Mouse (Mus musculus) forebrain, embryonic 14.5 days (tissue): ENCODE data around the gene Wasf1. TPM values are rescaled to one million over a fixed set of nuclear protein-coding genes. Genes with fewer than 3 reads are reported as not detected.

Source experiments
- ATAC-seq: fragments of 200-750 bp; cut with Nextera tagmentation; 2 replicates; pipeline ENCODE4 v1.8.0; 2017; ENCODE audit warnings: mild to moderate bottlenecking, moderate library complexity
- DNase-seq: peaks from one replicate; pipeline ENCODE4 v3.0.0-alpha.2; 2015; ENCODE audit warnings: low spot score
- H3K27ac ChIP-seq: fragments of 300-500 bp; sonication (generic); 2 replicates; pipeline ENCODE4 v1.5.1; 2014; ENCODE audit warnings: low read depth, mild to moderate bottlenecking, control low read depth, low read length, moderate library complexity
- H3K27me3 ChIP-seq: fragments of 300-500 bp; sonication (generic); replicated peaks from 2 replicates; pipeline ENCODE4 v1.6.1; 2014; ENCODE audit warnings: low read length, control low read depth, mixed read lengths; ENCODE audit not compliant: control insufficient read depth, insufficient read depth
- H3K36me3 ChIP-seq: fragments of 300-500 bp; sonication (generic); 2 replicates; pipeline ENCODE4 v1.6.1; 2014; ENCODE audit warnings: low read length, control low read depth; ENCODE audit not compliant: control insufficient read depth, insufficient read depth
- H3K4me1 ChIP-seq: fragments of 300-500 bp; sonication (generic); 2 replicates; pipeline ENCODE4 v1.6.1; 2014; ENCODE audit warnings: antibody characterized with exemption, low read length, control low read depth; ENCODE audit not compliant: control insufficient read depth, insufficient read depth
- H3K4me2 ChIP-seq: fragments of 300-500 bp; sonication (generic); 2 replicates; pipeline ENCODE4 v1.6.1; 2014; ENCODE audit warnings: mild to moderate bottlenecking, control low read depth, low read length
- H3K4me3 ChIP-seq: fragments of 300-500 bp; sonication (generic); 2 replicates; pipeline ENCODE4 v1.5.1; 2014; ENCODE audit warnings: low read depth, low read length, control low read depth
- H3K9ac ChIP-seq: fragments of 300-500 bp; sonication (generic); 2 replicates; pipeline ENCODE4 v1.6.1; 2014; ENCODE audit warnings: mild to moderate bottlenecking, low read length, control low read depth, moderate library complexity
- H3K9me3 ChIP-seq: fragments of 300-500 bp; sonication (generic); replicated peaks from 2 replicates; pipeline ENCODE4 v1.6.1; 2016; ENCODE audit warnings: low read length, control low read depth, mixed read lengths; ENCODE audit not compliant: control insufficient read depth
- WGBS: fragments of 180-500 bp; shearing (Covaris S2); extraction: QIAGEN DNeasy Blood & Tissue Kit; methylation state at CpG from one replicate; pipeline ENCODE4 v1.1.7; 2014; 5-methylcytosine and 5-hydroxymethylcytosine counted together
- polyA plus RNA-seq: library from polyadenylated mRNA; unstranded; fragments of >200 nt; fragmentation: Nextera tagmentation; extraction: Ambion mirVana; gene quantifications from 2 replicates; pipeline ENCODE4 v1.2.1, GENCODE M21; 2014

Gene Wasf1
- polyA plus RNA-seq, 1 experiment from 2014 or later = 51.5 TPM

- Histone ChIP-seq H3K4me2 (no peak overlapping the region), H3K9ac (no peak overlapping the region), H3K36me3 (no peaks in the 10 kb centered on the region), H3K4me1 (no peaks in the 10 kb centered on the region), H3K9me3 (no peaks in the 10 kb centered on the region), H3K27me3 (no peaks in the 10 kb centered on the region), H3K27ac (no peak overlapping the region), H3K4me3 (no peak overlapping the region)
- ATAC-seq = no peak
- 86% methylated on average over 7 of the region's 7 CpGs for WGBS
- DNase-seq = no peak
Observed at GRCm38 (mm10) chr10:40856703-40857102, 26.6 kb upstream of the Wasf1 start.

DNA sequence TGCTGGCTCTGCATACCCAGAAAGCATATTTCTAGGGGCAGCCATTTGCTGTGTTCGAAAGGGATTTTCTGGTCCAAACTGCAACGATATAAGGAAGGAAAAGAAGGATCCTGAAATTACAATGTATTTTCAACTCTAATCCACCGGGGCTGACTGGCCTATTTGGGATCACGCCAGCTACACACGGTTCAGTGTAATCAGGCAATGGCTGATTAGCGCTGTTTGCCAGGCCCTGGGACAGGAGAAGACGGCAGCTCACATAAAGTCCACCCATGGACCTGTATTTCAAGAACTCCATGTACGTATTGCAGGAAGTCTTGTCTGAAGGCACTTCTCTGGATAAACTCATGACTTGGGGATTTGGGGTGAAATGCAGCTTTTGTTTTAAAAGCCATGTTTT is 25.7 kb upstream of the Wasf1 start:
- no peaks in the 10 kb centered on the region for H3K36me3 ChIP-seq
- no peaks in the 10 kb centered on the region for H3K4me1 ChIP-seq
- H3K9me3 ChIP-seq = no peaks in the 10 kb centered on the region
- ATAC-seq (no peak), DNase-seq (peak; percentile 59)
- no peaks in the 10 kb centered on the region for H3K27me3 ChIP-seq
- 55% methylated on average over 8 of the region's 8 CpGs for WGBS
- H3K4me2 ChIP-seq = no peak overlapping the region
- no peak overlapping the region for H3K27ac ChIP-seq
- no peak overlapping the region for H3K4me3 ChIP-seq
- H3K9ac ChIP-seq = no peak overlapping the region

GRCm38 (mm10) chr10:40868081-40868480 is 15.2 kb upstream of the Wasf1 start:
- H3K4me2 ChIP-seq = no peak overlapping the region
- no peak overlapping the region for H3K4me3 ChIP-seq
- no peak overlapping the region for H3K9ac ChIP-seq
- 95% methylated on average over 2 of the region's 2 CpGs for WGBS
- ATAC-seq (no peak), DNase-seq (no peak)
- peaks cover 4% of the 10 kb centered on the region; the same call in 1 of the 2 replicates for H3K36me3 ChIP-seq
- no peaks in the 10 kb centered on the region for H3K9me3 ChIP-seq
- H3K4me1 ChIP-seq = no peaks in the 10 kb centered on the region
- H3K27ac ChIP-seq = no peak overlapping the region
- H3K27me3 ChIP-seq = no peaks in the 10 kb centered on the region

DNA sequence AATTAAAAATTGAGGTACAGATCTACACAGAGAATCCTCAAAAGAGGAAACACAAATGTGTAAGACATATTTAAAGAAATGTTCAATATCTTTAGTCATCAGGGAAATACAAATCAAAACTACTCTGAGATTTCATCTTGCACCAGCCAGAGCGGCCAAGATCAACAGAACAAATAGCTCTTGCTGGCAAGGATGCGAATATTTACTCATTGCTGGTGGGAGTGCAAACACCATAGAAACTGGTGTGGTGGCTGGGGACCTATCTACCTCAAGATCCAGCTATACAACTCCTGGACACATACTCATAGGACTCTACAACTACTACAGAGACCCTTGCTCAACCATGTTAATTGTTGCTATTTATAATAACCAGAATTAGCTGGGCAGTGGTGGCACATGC is 12.0 kb upstream of the Wasf1 start:
- WGBS = 97% methylated on average over 2 of the region's 2 CpGs
- no peak for DNase-seq
- Histone ChIP-seq H3K9me3 (no peaks in the 10 kb centered on the region), H3K4me3 (no peak overlapping the region), H3K27me3 (no peaks in the 10 kb centered on the region), H3K4me1 (no peaks in the 10 kb centered on the region), H3K9ac (no peak overlapping the region), H3K27ac (no peak overlapping the region), H3K4me2 (no peak overlapping the region), H3K36me3 (peaks cover 4% of the 10 kb centered on the region; the same call in 1 of the 2 replicates)
- ATAC-seq = no peak

DNA sequence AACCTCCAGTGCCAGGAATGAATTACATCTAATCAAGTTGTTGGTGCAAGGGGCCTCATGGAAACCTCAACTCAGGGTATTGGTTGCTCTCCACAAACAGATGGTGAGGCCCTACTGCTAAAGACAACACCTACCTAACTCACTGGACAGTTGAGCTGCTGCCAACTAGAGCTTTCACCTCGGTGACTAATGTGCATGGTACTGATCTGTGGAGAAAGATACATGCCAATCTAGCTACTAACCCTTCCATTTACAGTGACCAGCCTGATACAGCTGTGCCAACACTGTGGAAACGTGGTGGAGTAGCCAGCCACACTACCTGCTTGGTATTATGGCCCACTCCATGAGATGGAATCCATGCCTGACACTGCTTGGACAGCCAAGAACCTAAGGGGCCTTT is 11.2 kb upstream of the Wasf1 start:
- Histone ChIP-seq H3K36me3 (peaks cover 4% of the 10 kb centered on the region; the same call in 1 of the 2 replicates), H3K27ac (no peak overlapping the region), H3K4me1 (no peaks in the 10 kb centered on the region), H3K9ac (no peak overlapping the region), H3K9me3 (no peaks in the 10 kb centered on the region), H3K27me3 (no peaks in the 10 kb centered on the region), H3K4me2 (no peak overlapping the region), H3K4me3 (no peak overlapping the region)
- DNase-seq (no peak), ATAC-seq (no peak)
- WGBS = 79% methylated on average over 2 of the region's 2 CpGs

DNA sequence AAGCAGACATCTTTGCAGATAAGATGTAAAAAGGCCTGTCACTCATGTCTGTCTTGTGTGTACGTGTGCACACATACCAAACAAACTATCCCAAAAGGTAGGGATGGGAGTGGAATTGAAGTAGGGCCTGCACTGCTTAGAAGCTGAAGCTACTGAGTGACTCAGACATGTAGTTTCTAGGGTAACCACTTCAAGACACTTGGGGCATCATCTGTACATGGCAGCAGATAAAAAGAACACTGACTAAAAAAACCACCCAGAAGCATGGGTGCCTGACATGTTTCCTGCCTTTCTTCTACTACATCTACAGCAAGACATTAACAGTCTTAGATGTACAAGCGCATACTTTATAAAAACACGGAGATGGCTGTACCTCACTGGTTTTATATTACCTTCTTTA is 5.0 kb upstream of the Wasf1 start:
- 92% methylated on average over 3 of the region's 3 CpGs for WGBS
- Histone ChIP-seq H3K36me3 (no peaks in the 10 kb centered on the region; the same call in 1 of the 2 replicates), H3K9me3 (no peaks in the 10 kb centered on the region), H3K4me3 (no peak overlapping the region), H3K4me2 (no peak overlapping the region), H3K27ac (no peak overlapping the region), H3K4me1 (peaks cover 4% of the 10 kb centered on the region; the same call in 1 of the 2 replicates), H3K27me3 (no peaks in the 10 kb centered on the region), H3K9ac (no peak overlapping the region)
- DNase-seq (no peak), ATAC-seq (no peak)

- 91% methylated on average over 9 of the region's 9 CpGs for WGBS
- no peak for DNase-seq
- Histone ChIP-seq H3K27ac (no peak overlapping the region), H3K4me2 (no peak overlapping the region), H3K9ac (no peak overlapping the region), H3K4me1 (peaks cover 4% of the 10 kb centered on the region; the same call in 1 of the 2 replicates), H3K4me3 (no peak overlapping the region), H3K27me3 (no peaks in the 10 kb centered on the region), H3K9me3 (no peaks in the 10 kb centered on the region), H3K36me3 (no peaks in the 10 kb centered on the region; the same call in 1 of the 2 replicates)
- ATAC-seq = no peak
Observed at GRCm38 (mm10) chr10:40879969-40880368, 3.3 kb upstream of the Wasf1 start.

GRCm38 (mm10) chr10:40881236-40881635 is 2.0 kb upstream of the Wasf1 start:
- no peak overlapping the region for H3K4me3 ChIP-seq
- H3K4me1 ChIP-seq = peaks cover 4% of the 10 kb centered on the region; the same call in 1 of the 2 replicates
- no peak overlapping the region for H3K27ac ChIP-seq
- H3K4me2 ChIP-seq = no peak overlapping the region
- 84% methylated on average over 3 of the region's 3 CpGs for WGBS
- no peaks in the 10 kb centered on the region for H3K27me3 ChIP-seq
- H3K36me3 ChIP-seq = no peaks in the 10 kb centered on the region
- DNase-seq = no peak
- ATAC-seq = no peak
- H3K9me3 ChIP-seq = no peaks in the 10 kb centered on the region
- H3K9ac ChIP-seq = no peak overlapping the region

DNA sequence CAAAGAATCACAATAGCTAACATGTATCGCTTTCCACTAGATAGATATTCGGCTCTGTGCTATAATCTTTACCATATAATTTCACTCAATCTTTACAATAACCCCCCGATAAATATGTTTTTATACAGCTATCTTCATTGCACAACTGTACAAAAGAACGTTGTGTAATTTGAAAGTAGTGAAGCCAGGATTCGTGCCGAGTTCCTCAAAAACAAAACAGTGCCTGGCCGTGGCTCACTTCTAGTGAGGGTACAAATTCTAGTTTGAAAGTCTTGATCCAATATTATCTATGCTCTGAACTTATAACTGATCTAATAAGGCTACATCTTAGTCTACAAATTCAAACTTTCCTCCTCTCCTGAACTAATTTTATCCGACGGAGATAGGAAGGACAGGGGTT is 942 bp upstream of the Wasf1 start:
- H3K36me3 ChIP-seq = no peaks in the 10 kb centered on the region
- no peak for ATAC-seq
- no peak for DNase-seq
- H3K27me3 ChIP-seq = no peaks in the 10 kb centered on the region
- 13% methylated on average over 9 of the region's 9 CpGs for WGBS
- peak overlapping the region; percentile 71 for H3K27ac ChIP-seq
- peak overlapping the region; percentile 70 for H3K4me2 ChIP-seq
- peak overlapping the region; percentile 83 for H3K9ac ChIP-seq
- H3K9me3 ChIP-seq = no peaks in the 10 kb centered on the region
- H3K4me1 ChIP-seq = peaks cover 4% of the 10 kb centered on the region; the same call in 1 of the 2 replicates
- peak overlapping the region; percentile 91 for H3K4me3 ChIP-seq
